Mouse (Mus musculus) ES-CJ7 (cell line): ENCODE results near the gene Gm5089.

Source experiments
- DNase-seq: peaks from one replicate; pipeline ENCODE4 v3.0.0; 2011; ENCODE audit warnings: low read depth, low spot score

Gene Gm5089

DNA sequence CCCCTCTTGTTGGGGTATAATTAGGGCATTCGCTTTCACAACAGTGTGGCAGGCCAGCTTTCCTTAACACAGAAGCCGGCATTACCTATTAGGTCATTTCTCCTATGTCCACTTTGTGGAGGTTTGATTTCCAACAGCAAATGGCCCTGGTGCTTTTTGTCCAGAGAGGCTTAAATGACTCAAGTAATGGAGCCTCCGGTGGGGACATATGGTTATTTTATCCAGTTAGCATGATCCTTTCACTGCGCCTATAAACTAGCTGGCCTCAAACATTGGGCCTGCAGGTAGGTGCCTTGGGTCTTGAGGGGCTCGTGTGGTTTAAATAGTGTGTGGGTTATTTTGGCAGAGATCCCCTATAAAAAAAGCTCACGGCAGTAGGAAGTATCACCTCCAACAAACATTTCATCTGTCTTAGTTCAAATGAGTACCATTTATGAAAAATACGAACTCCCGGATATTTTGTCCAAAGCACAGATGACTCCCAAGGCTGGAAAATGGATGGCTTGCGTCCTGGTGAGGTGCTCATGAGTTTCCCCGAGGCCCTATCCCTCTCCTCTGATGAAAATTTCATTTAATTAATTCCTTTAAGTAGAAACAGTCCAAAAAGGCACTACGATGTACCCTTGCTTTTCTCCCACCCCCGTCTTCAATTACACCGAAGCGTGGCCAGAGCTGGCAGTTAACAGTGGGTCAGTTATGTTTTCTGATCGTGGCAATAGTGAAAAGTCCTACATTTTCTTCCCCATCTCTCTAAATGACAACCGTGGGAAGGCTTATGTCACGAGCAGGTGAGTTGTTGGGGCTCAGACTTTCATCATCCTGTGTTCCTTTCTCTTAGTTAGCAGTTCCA, 64.4 kb downstream of the Gm5089 start:
- no peak for DNase-seq

DNA sequence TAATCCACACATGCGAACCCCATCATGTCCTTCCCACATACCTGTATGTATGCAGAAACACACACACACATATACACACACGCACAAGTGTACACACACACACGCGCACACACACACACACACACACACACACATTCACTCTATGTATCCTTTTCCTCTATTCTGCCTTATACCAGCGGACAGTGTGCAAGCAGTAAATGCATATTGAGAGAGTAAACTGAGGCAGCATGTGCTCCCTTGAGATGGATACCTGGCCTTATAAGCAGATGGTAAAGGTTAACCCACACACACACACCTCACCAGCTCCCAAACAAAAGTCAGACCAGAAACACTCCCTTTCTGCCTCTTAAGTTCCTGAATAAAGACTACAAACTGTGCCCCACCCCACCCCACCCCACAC, 65.2 kb downstream of the Gm5089 start:
- no peak for DNase-seq

DNA sequence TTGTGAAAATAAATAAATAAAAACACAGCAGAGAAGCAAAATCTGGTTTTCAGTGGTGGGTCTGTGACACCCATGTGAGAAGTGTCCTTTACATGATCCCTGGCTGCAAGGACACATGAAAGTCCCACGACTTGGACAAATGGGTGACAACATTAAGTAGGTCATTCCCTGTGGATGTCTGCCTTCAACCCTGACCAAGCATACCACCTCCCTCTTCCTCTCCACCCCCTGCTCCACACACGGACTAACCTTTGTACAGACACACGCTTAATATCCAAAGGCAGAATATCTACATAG, 65.7 kb downstream of the Gm5089 start:
- no peak for DNase-seq
